Mouse (Mus musculus) gastrocnemius, postnatal 10 days (tissue): Measurements from ENCODE around the gene Tnfaip2. TPM values are rescaled to one million over a fixed set of nuclear protein-coding genes. Genes with fewer than 3 reads are reported as not detected.
A peak's percentile ranks its signal among the peaks of the same experiment; 100 is the strongest.

Experiments used
- DNase-seq: peaks from one replicate; pipeline ENCODE4 v3.0.0; 2021; ENCODE audit warnings: mixed read lengths
- total RNA-seq, 2 experiments: library from RNA; stranded (reverse); gene quantifications; 2 replicates each; pipeline ENCODE4 v1.2.3; 2021

Gene Tnfaip2
- total RNA-seq, 2 experiments from 2014 or later: 37.0 to 47.7 TPM

DNA sequence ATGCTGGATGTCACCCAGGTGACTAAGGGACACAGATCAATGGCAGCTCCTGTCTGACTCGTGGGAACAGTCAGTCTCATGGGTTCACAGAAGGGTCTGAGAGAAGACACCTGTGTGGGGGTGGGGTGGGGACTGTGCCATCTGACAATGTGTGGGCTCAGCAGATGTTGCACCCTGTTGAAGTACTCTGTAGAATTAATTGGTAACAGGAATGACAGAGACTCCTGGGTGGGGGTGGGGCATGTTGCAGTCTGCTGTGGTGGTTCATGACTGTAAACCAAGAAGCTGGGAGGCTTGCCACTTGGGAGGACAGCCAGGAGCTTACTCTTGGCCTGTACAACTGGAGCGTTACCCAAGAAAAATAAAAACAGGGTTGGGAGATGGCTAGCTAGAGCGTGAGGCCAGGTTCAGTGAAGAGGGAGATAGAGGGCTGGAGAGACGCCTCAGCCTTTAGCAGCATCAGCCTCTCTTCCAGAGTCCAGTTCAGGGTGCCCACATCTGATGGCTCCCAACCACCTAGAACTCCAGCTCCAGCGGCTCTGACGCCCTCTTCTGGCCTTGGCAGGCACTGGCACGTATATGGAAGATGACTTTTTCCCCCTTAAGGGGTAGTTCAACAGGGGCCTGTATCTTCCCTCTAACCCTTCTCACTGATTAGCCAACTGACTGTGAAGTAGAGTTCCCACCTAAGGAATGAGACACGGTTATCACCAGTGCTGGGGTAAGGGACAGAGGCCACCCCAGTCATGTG lies 32.8 kb downstream of the Tnfaip2 start:
- peak; percentile 90 for DNase-seq

- no peak for DNase-seq
Measured at GRCm38 (mm10) chr12:111478924-111479323, 36.7 kb downstream of the Tnfaip2 start.

DNA sequence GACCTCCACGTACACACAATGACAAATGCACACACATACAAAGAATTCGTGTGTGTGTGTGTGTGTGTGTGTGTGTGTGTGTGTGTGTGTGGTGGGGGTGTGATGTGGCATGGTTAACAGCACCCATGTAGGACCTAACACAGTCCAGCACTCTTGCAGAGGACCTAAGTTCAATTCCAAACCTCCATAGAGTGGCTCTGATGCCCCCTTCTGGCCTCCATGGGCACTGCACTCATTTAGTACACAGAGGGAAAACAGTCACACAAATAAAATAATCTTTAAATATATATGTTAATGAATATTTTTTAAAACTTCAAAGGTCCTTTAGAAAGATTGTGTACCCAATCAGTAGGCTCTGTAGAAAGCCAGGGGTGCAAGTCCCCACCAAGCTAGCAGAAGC lies 37.6 kb downstream of the Tnfaip2 start:
- peak; percentile 60 for DNase-seq

- peak; percentile 30 for DNase-seq
Measured at GRCm38 (mm10) chr12:111485046-111485651, 42.9 kb downstream of the Tnfaip2 start.

GRCm38 (mm10) chr12:111485652-111486306 lies 43.5 kb downstream of the Tnfaip2 start, which contains the start of gene Gm266:
Gene Gm266, minus strand, starts transcription at chr12:111485823.
- peak; percentile 55 for DNase-seq

DNA sequence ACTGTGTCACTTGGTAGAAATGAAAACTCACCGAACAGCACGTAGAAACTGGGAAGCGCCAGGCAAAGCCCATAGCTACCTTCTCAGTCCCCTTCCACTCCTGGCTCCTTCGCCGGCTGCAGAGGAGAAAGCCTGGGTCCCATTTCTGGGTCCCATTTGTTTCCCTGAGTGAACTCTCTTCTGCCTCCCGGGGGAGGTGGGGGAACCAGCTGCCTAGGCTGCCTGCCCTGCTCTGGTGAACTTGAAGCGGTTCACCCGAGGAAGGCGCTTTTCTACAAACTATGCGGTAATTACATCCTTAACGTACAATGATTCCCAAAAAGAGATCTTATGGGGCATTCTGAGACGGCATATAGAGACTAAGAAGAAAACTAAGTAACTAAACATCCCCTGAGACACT lies 44.2 kb downstream of the Tnfaip2 start:
- DNase-seq: peak; percentile 40

DNA sequence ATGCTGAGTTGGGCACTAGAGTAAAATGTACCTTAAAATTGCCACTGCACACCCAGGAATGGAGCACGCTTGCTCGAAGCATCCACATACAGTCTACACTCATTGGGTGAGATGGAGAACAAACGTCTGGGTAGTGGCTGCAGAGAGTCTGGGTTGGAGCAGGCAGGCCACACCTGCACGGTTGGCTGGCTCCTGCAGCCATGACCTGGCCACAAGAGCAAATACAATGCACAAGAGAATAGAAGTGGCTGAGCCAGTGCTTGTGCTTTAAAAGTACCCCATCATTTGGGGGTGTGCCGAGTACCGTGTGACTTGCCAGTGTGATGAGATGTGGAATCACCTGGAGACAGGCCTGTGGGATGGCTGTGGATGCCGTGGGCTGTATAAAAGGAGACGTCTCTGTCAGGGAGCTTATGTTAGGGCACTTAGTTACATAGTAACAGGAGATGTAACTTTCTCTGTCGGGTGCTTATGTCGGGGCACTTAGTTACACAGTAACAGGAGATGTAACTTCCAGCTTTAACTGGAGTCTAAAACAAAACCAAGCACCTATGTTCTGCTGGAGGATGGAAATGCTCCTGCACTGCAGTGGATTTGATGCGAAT lies 47.1 kb downstream of the Tnfaip2 start:
- no peak for DNase-seq

GRCm38 (mm10) chr12:111494931-111495330 lies 52.7 kb downstream of the Tnfaip2 start:
- no peak for DNase-seq

DNA sequence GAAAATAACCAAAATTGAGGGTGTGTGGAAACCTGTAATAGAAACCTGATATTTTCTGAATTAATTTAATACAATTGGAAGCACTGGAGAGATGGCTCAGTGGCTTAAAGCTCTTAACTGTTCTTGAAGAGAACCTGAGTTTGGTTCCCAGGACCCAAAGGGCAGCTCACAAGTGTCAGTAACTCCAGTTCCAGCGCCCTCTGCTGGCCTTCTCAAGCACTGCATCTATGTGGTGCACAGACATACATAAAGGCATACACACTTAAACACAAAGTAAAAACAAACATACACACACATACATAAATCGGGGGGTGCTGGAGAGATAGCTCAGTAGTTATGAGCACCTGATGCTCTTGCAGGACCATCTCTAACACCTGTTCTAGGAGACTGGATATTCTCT lies 54.8 kb downstream of the Tnfaip2 start:
- no peak for DNase-seq

DNA sequence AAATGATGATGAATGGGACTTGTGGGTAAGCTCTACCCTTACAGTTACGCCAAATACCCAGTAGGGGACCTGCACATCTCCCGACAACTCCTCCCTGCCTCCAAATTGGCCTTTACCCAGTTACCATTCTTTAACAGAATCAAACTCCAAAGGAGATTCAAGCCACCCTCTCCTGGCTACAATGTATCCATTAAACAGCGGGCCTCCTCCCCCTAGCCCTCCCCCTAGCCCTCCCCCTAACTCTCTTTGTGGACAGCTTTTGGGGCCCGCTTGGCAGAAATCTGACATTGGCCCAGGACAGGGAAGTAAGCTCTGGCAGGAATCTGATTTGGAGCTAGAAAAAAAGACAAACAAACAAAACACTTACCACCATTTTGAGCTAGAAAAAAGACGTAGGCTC lies 57.3 kb downstream of the Tnfaip2 start:
- DNase-seq: no peak

- no peak for DNase-seq
Measured at GRCm38 (mm10) chr12:111500725-111501124, 58.5 kb downstream of the Tnfaip2 start.

DNA sequence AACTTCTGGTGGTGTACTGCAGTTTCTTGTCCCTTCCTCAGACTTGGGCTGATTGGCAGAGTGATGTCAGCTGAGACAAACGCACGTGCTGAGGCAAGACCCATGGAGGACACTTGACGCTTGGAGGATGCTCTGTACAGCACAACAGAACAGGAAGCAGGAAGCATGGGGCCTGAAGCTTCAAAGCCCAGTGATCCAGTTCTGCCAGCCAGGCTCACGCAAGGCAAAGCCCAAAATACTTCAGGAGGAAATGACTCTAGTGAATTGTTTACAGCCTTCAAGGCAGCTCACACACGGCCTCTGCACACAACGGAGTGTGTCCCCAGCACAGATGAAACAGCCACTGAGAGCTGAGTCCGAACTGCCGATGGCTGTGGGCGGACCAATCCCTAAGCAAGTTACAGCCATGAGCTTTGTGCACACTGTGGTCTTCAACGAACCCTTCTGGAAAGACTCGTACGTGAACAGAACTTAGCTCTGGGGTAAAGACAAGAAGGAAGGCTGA lies 60.8 kb downstream of the Tnfaip2 start:
- no peak for DNase-seq

DNA sequence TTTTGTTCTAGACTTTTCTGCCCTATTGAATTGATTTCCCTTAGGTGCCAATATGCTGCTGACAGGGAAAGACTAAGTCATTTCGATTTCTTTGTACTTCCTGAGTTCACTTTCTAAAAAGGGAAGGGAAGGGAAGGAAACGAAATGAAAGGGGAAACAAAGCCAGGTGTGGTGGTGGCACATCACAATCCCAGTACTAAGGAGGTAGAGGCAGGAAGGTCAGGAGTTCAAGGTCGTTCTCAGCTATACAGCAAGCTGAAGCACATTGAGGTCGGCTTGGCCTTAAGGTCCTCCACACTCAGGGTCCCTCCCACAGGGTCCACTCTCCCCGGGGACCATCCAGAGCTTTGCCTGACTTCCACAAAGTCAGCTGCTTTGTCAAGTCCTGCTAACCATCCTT lies 61.3 kb downstream of the Tnfaip2 start:
- DNase-seq: no peak

Other genes with a start within 250 kb of the Tnfaip2 start
- under 1 TPM in 1 of 2 experiments, not detected in 1; 0.34 TPM for gene Amn, start 171.4 kb upstream of the Tnfaip2 start, total RNA-seq
- 10 to 100 TPM; 48.3 to 55.8 TPM for gene Cdc42bpb, start 64.8 kb upstream of the Tnfaip2 start, total RNA-seq
- under 1 TPM in 1 of 2 experiments, not detected in 1; 0.70 TPM for gene Lbhd2, start 35.7 kb upstream of the Tnfaip2 start, total RNA-seq
- gene Exoc3l4, start 25.5 kb upstream of the Tnfaip2 start, total RNA-seq: 10 to 100 TPM; 20.3 to 26.0 TPM
- 1 to 10 TPM; 4.7 to 6.5 TPM for gene Gm266, start 43.4 kb downstream of the Tnfaip2 start, total RNA-seq
- gene Eif5, start 95.5 kb downstream of the Tnfaip2 start, total RNA-seq: 100 to 1,000 TPM; 140 to 154 TPM
- 10 to 100 TPM; 50.2 to 62.4 TPM for gene Mark3, start 132.1 kb downstream of the Tnfaip2 start, total RNA-seq
- gene Ckb, start 229.9 kb downstream of the Tnfaip2 start, total RNA-seq: 10 to 100 TPM; 37.7 to 68.3 TPM
- gene Trmt61a, start 235.6 kb downstream of the Tnfaip2 start, total RNA-seq: 1 to 10 TPM; 3.8 to 5.4 TPM